11 mouse cellular contexts compared by ENCODE assay signal in genomic region chr6:37364361-37364760, GRCm38 (mm10).
A peak's percentile ranks its signal among the peaks of the same experiment; 100 is the strongest.
DNase-seq lines count a peak whose midpoint lies in the region; TF ChIP-seq lines count a peak whose summit lies in the region.
"Had no signal": no experiment of that assay in that cellular context is flagged by ENCODE, and none has a peak within 500 bp of the region (broad histone marks: within the 10 kb centered on the region; RNA-seq: fewer than 3 reads in every experiment).

No protein-coding gene starts in this region.

- H3K9me3 ChIP-seq in embryonic facial prominence, embryonic 10.5 days = no peaks in the 10 kb centered on the region
- H3K9me3 ChIP-seq: midbrain, embryonic 12.5 days had no signal

- TF ChIP-seq CTCF in kidney, adult 2 months (conservative IDR thresholded peaks at IDR 0.05; ENCODE audit: insufficient read depth, insufficient read length, low read depth, low read length) = peak; percentile 41; the same call in 1 of the 2 replicates
- peak; percentile 56; the same call in 1 of the 2 replicates for TF ChIP-seq CTCF in testis, adult 2 months (IDR thresholded peaks at IDR 0.05; ENCODE audit: control insufficient read depth, insufficient read depth, insufficient replicate concordance, low read depth, low read length)

- no peak overlapping the region for H3K27ac ChIP-seq in kidney, adult 2 months (ENCODE audit: insufficient read depth, low read depth, low read length)
- no peak overlapping the region for H3K27ac ChIP-seq in testis, adult 2 months (ENCODE audit: control insufficient read depth, insufficient read depth, low read depth, low read length)
- H3K27ac ChIP-seq in embryonic facial prominence, embryonic 10.5 days (replicated peaks) = no peak overlapping the region
- H3K27ac ChIP-seq: hindbrain, embryonic 14.5 days; midbrain, embryonic 12.5 days had no signal

- H3K27me3 ChIP-seq in kidney, adult 2 months (replicated peaks; ENCODE audit: control insufficient read depth, insufficient read depth, low read length) = no peaks in the 10 kb centered on the region
- H3K27me3 ChIP-seq in testis, adult 2 months (ENCODE audit: control insufficient read depth, insufficient read depth, low read length) = no peaks in the 10 kb centered on the region
- no peaks in the 10 kb centered on the region for H3K27me3 ChIP-seq in embryonic facial prominence, embryonic 10.5 days (replicated peaks; ENCODE audit: low read depth, poor library complexity, severe bottlenecking)

- DNase-seq in kidney, adult 2 months = no peak
- no peak for DNase-seq in kidney, adult 11 months
- DNase-seq in testis, postnatal 14 days (ENCODE audit: low spot score) = no peak
- peak; percentile 87 for DNase-seq in R1 (ENCODE audit: low read depth, low spot score)
- DNase-seq in spleen, adult 18-20 months = no peak
- DNase-seq in embryonic facial prominence, embryonic 10.5 days (ENCODE audit: low spot score) = no peak
- DNase-seq: adrenal gland, postnatal 14 days had no signal

- H3K4me3 ChIP-seq in kidney, adult 2 months (ENCODE audit: insufficient read depth, low read depth, low read length) = no peak overlapping the region
- H3K4me3 ChIP-seq in testis, adult 2 months (ENCODE audit: control insufficient read depth, low read depth, low read length) = no peak overlapping the region
- H3K4me3 ChIP-seq in embryonic facial prominence, embryonic 10.5 days = no peak overlapping the region
- H3K4me3 ChIP-seq: erythroblast, embryonic 14.5 days; midbrain, embryonic 12.5 days had no signal

- TF ChIP-seq POLR2A in kidney, adult 2 months (IDR thresholded peaks at IDR 0.05; ENCODE audit: low read depth, low read length) = no peak
- no peak for TF ChIP-seq POLR2A in testis, adult 2 months (IDR thresholded peaks at IDR 0.05; ENCODE audit: control insufficient read depth, low read depth, low read length)

- no peaks in the 10 kb centered on the region; the same call in 1 of the 2 replicates for H3K36me3 ChIP-seq in kidney, adult 2 months (ENCODE audit: control insufficient read depth, insufficient read depth, low read length)
- H3K36me3 ChIP-seq in testis, adult 2 months (ENCODE audit: control insufficient read depth, insufficient read depth, low read length) = no peaks in the 10 kb centered on the region
- peaks cover 27% of the 10 kb centered on the region for H3K36me3 ChIP-seq in embryonic facial prominence, embryonic 10.5 days (replicated peaks)
- H3K36me3 ChIP-seq: midbrain, embryonic 12.5 days had no signal

- no peaks in the 10 kb centered on the region for H3K4me1 ChIP-seq in kidney, adult 2 months (ENCODE audit: control insufficient read depth, insufficient read depth, low read length)
- H3K4me1 ChIP-seq in testis, adult 2 months (ENCODE audit: control insufficient read depth, insufficient read depth, low read length) = no peaks in the 10 kb centered on the region
- peaks cover 37% of the 10 kb centered on the region for H3K4me1 ChIP-seq in embryonic facial prominence, embryonic 10.5 days

- WGBS in kidney, adult 2 months = 94% methylated on average over 8 of the region's 8 CpGs
- WGBS in embryonic facial prominence, embryonic 10.5 days = 94% methylated on average over 8 of the region's 8 CpGs
